Mouse (Mus musculus) heart, embryonic 12.5 days (tissue): Measurements from ENCODE around the gene Kif26a. TPM values are rescaled to one million over a fixed set of nuclear protein-coding genes. Genes with fewer than 3 reads are reported as not detected.
A peak's percentile ranks its signal among the peaks of the same experiment; 100 is the strongest.

Experiments used
- ATAC-seq: fragments of 200-750 bp; cut with Nextera tagmentation; 2 replicates; pipeline ENCODE4 v1.8.0; 2017; ENCODE audit warnings: moderate TSS enrichment, moderate library complexity; ENCODE audit not compliant: insufficient number of reproducible peaks, low FRiP score
- H3K27ac ChIP-seq: fragments of 300-500 bp; sonication (generic); 2 replicates; pipeline ENCODE4 v1.5.1; 2016; ENCODE audit warnings: mild to moderate bottlenecking, moderate library complexity; ENCODE audit not compliant: poor library complexity, severe bottlenecking
- H3K27me3 ChIP-seq: fragments of 300-500 bp; sonication (generic); replicated peaks from 2 replicates; pipeline ENCODE4 v1.6.1; 2016; ENCODE audit warnings: mild to moderate bottlenecking, moderate library complexity
- H3K36me3 ChIP-seq: fragments of 300-500 bp; sonication (generic); 2 replicates; pipeline ENCODE4 v1.6.1; 2016; ENCODE audit warnings: mild to moderate bottlenecking, moderate library complexity
- H3K4me1 ChIP-seq: fragments of 300-500 bp; sonication (generic); replicated peaks from 2 replicates; pipeline ENCODE4 v1.6.1; 2016; ENCODE audit warnings: mild to moderate bottlenecking
- H3K4me2 ChIP-seq: fragments of 300-500 bp; sonication (generic); 2 replicates; pipeline ENCODE4 v1.6.1; 2016; ENCODE audit warnings: mild to moderate bottlenecking, moderate library complexity
- H3K4me3 ChIP-seq: fragments of 300-500 bp; sonication (generic); 2 replicates; pipeline ENCODE4 v1.5.1; 2016; ENCODE audit warnings: mild to moderate bottlenecking
- H3K9ac ChIP-seq: fragments of 300-500 bp; sonication (generic); 2 replicates; pipeline ENCODE4 v1.6.1; 2016; ENCODE audit warnings: mild to moderate bottlenecking, moderate library complexity
- H3K9me3 ChIP-seq: fragments of 300-500 bp; sonication (generic); replicated peaks from 2 replicates; pipeline ENCODE4 v1.6.1; 2016; ENCODE audit warnings: mild to moderate bottlenecking, moderate library complexity
- WGBS: fragments of 180-500 bp; shearing (Covaris S2); methylation state at CpG from one replicate; pipeline ENCODE4 v1.1.7; 2016; 5-methylcytosine and 5-hydroxymethylcytosine counted together
- microRNA counts: library from miRNA; unstranded; fragments of <30 nt; microRNA quantifications from one replicate; lab custom pipeline; 2017
- microRNA-seq: library from miRNA; unstranded; fragments of <30 nt; microRNA quantifications from one replicate; pipeline ENCODE4, GENCODE M21; 2017
- polyA plus RNA-seq: library from polyadenylated mRNA; unstranded; fragments of >200 nt; fragmentation: Nextera tagmentation; extraction: Ambion mirVana; gene quantifications from 2 replicates; pipeline ENCODE4 v1.2.1, GENCODE M21; 2016

Gene Kif26a
- polyA plus RNA-seq, 1 experiment from 2014 or later = 2.7 TPM

DNA sequence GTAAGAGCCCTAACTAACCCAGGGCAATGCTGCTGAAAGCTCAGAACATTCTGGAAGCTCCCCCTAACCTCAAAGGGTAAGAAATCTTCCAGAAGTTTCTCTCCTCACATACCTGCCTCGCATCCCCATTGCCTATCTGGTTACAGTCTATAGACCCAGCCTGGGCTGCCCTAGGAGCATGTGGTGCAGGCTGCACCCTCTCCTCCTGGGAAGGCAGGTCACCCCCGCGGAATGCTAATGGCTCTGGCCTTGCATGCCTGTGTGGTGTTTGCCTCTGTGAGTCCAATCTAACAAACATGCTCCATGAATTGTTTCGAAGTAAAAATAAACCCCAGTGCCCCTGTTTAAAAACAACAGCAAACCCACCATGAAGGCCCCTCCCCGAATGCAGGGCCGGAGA lies 75.3 kb downstream of the Kif26a start:
- Histone ChIP-seq H3K4me1 (peaks cover 57% of the 10 kb centered on the region), H3K4me2 (no peak overlapping the region), H3K9me3 (no peaks in the 10 kb centered on the region), H3K9ac (no peak overlapping the region), H3K27ac (no peak overlapping the region), H3K27me3 (peaks cover 12% of the 10 kb centered on the region; the same call in 1 of the 2 replicates), H3K4me3 (no peak overlapping the region), H3K36me3 (no peaks in the 10 kb centered on the region)
- 42% methylated on average over 6 of the region's 6 CpGs for WGBS
- no peak for ATAC-seq

DNA sequence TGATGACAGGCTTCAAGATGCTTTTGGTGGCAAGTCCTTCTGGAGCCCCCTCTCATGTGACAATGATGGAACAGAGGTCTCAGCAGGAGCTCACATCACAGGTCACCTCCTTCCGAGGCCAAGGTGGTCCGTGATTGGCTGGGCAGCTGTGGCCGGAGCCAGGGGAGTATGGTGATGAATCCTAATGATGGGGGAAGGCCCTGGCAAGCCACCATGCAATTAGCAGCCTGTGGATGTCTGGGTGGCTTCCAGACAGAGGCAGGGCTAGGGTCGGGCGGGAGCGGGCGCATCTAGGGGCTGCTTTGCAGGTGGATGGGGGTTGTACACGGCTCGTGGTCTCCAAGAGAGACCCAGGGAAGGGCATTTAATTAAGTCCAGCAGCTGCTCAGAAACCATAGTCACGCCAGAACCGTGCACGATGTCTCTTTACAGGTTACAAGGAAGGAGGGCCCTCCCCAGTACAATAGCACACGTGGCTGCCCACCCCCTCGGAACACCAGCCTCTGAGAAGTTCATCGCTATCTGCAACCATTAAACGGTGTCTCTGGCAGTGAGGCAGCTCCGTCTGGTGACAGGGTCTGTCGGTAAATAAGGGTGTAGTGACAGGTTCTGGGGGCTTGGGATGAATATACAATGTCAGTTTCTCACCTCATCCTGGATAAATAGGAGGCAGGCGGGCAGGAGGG lies 75.9 kb downstream of the Kif26a start:
- Histone ChIP-seq H3K9me3 (no peaks in the 10 kb centered on the region), H3K27me3 (peaks cover 12% of the 10 kb centered on the region; the same call in 1 of the 2 replicates), H3K4me2 (peak overlapping the region; percentile 20; the same call in 1 of the 2 replicates), H3K27ac (no peak overlapping the region), H3K36me3 (no peaks in the 10 kb centered on the region), H3K4me1 (peaks cover 54% of the 10 kb centered on the region), H3K9ac (no peak overlapping the region), H3K4me3 (no peak overlapping the region)
- 35% methylated on average over 19 of the region's 19 CpGs for WGBS
- ATAC-seq = no peak

DNA sequence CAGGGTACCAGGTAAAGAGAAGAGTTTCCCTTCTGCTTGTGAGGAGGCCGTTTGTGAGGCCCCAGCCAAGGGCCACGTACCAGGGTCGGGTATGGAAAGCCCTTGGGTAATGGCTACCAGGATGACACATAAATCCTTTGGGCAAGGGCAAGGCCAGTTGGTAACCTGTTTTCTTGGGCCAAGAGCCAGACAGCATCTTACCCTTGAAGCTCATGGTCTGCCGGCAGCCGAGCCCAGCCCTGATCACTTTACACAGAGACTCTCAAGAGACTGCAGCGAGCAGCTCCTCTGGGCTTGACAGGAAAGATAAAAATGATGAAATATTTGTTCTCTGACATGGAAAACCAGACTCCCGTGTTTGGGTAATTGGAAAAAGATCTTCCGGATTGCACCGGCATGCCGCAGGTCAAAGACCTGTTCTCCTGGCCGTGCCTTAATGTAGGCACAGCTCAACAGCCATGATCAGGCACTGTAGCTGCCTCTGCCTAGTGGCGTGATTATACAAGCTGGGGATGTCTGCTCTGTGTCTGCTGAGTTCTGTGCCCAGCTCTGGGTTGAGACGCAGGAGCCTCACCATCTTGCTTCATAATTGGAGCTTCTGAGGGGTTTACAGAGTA lies 77.8 kb downstream of the Kif26a start:
- Histone ChIP-seq H3K36me3 (no peaks in the 10 kb centered on the region), H3K27ac (no peak overlapping the region), H3K4me2 (no peak overlapping the region), H3K9me3 (no peaks in the 10 kb centered on the region), H3K4me1 (peaks cover 35% of the 10 kb centered on the region), H3K9ac (no peak overlapping the region), H3K27me3 (peaks cover 12% of the 10 kb centered on the region; the same call in 1 of the 2 replicates), H3K4me3 (no peak overlapping the region)
- 58% methylated on average over 13 of the region's 13 CpGs for WGBS
- no peak for ATAC-seq

DNA sequence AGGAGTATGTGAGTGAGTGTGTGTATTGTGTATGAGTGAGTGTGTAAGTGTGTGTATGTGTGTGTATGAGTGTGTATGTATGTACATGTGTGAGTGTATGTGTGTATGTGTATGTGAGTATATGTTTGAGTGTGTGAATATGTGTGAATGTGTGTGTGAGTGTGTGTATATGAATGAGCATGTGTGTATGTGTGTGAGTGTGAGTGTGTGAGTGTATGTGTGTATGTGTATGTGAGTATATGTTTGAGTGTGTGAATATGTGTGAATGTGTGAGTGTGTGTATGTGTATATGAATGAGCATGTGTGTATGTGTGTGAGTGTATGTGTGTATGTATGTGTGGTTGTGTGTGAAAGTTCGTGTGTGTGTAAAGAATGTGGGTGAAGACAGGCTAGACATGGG lies 80.2 kb downstream of the Kif26a start:
- Histone ChIP-seq H3K27ac (no peak overlapping the region), H3K9ac (no peak overlapping the region), H3K4me3 (no peak overlapping the region), H3K9me3 (no peaks in the 10 kb centered on the region), H3K36me3 (no peaks in the 10 kb centered on the region), H3K27me3 (peaks cover 11% of the 10 kb centered on the region; the same call in 1 of the 2 replicates), H3K4me1 (peaks cover 32% of the 10 kb centered on the region), H3K4me2 (no peak overlapping the region)
- ATAC-seq = no peak
- 75% methylated on average over 1 of the region's 1 CpGs for WGBS

DNA sequence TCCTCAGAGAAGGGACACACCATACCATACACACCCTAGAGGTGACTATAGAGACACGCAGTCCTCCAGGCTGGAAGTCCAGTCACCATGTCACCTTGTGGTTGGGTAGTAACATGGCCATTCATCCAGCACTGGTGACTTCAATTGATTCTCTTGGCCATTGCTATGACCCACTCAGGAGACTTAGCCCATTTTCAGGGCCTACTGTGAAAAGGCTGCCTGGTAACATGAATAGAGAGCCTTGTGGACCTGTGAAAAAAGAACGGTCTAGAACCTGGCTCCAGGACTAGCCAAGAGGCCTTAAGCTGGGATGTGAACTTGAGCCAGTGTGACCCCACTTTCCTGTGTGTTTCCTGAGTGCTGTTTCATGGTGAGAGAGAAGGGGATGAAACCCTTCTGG lies 80.6 kb downstream of the Kif26a start:
- H3K4me2 ChIP-seq = no peak overlapping the region
- H3K36me3 ChIP-seq = no peaks in the 10 kb centered on the region
- H3K4me3 ChIP-seq = no peak overlapping the region
- H3K9ac ChIP-seq = no peak overlapping the region
- H3K4me1 ChIP-seq = peaks cover 28% of the 10 kb centered on the region
- no peaks in the 10 kb centered on the region for H3K9me3 ChIP-seq
- ATAC-seq = no peak
- H3K27me3 ChIP-seq = peaks cover 7% of the 10 kb centered on the region; the same call in 1 of the 2 replicates
- 86% methylated on average over 2 of the region's 2 CpGs for WGBS
- no peak overlapping the region for H3K27ac ChIP-seq

DNA sequence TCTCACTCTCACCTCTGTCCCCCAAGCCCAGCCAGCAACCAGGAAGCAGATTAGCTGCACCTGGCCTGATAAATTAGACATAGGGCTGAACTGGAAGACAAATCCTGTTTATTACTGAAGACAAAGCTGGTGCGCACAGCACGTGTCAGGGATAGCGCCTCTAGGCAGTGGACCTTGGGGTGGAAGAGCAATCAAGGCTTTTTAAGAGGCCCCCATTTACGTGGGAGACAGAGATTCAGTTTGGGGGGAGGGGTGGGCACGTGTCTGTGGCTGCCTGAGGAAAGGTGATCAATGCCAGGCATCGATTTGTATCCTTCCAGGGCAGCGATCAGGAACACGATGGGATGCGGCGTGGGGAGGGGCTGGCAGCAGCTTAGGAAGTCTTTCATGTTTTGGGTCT lies 83.1 kb downstream of the Kif26a start:
- H3K27ac ChIP-seq = no peak overlapping the region
- no peaks in the 10 kb centered on the region for H3K27me3 ChIP-seq
- 69% methylated on average over 10 of the region's 10 CpGs for WGBS
- no peaks in the 10 kb centered on the region for H3K36me3 ChIP-seq
- H3K9me3 ChIP-seq = no peaks in the 10 kb centered on the region
- H3K4me2 ChIP-seq = no peak overlapping the region
- H3K4me3 ChIP-seq = no peak overlapping the region
- H3K4me1 ChIP-seq = peaks cover 19% of the 10 kb centered on the region
- no peak overlapping the region for H3K9ac ChIP-seq
- no peak for ATAC-seq

DNA sequence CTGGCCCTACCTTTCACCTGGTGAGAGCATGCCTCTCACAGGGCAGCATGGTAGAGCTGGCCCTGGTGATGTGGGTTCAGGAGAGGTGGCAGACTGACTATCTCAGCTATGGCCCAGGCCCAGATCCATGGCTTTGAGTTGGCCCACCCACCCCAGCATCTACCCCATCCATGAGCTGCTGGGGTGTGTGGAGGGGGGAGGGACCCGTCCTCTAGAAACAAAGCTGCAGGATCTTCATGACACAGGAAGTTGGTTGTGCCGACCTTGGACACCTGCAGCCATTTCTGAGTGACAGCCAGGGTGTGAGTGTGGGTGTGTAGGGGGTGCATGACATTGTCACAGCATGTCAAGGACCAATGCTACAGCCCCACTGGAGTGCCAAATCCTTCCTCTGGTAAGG lies 84.2 kb downstream of the Kif26a start:
- H3K4me1 ChIP-seq = peaks cover 14% of the 10 kb centered on the region
- no peaks in the 10 kb centered on the region for H3K9me3 ChIP-seq
- no peak overlapping the region for H3K9ac ChIP-seq
- 70% methylated on average over 2 of the region's 2 CpGs for WGBS
- no peaks in the 10 kb centered on the region for H3K36me3 ChIP-seq
- H3K4me2 ChIP-seq = no peak overlapping the region
- H3K27me3 ChIP-seq = 0 out of 2 replicates have a peak, but pooled peaks cover 3% of the 10 kb centered on the region
- H3K27ac ChIP-seq = no peak overlapping the region
- ATAC-seq = no peak
- H3K4me3 ChIP-seq = no peak overlapping the region

MicroRNAs within 50 kb of the gene (microRNA counts, 519-probe panel; counts per million panel counts)
- microRNA mmu-miR-203 (lab: Ali Mortazavi, UCI) = not detected

Small RNA genes within 50 kb of the gene (microRNA-seq; reads per million reads assigned to microRNA genes)
- gene Mir203 (360 reads per million, percentile 69 among the genes with 10 or more reads in this experiment), gene Mir3073a (not detected), gene Mir3073b (not detected)

Other genes with a start within 250 kb of the Kif26a start
- gene Ppp1r13b, start 238.1 kb upstream of the Kif26a start, polyA plus RNA-seq = 17.9 and 19.8 TPM in 2 replicates
- gene Atp5mpl, start 179.2 kb upstream of the Kif26a start, polyA plus RNA-seq = 1,412 and 1,427 TPM in 2 replicates
- gene Tdrd9, start 174.6 kb upstream of the Kif26a start, polyA plus RNA-seq = 0.14 and 0.37 TPM in 2 replicates
- 0.62 and 0.64 TPM in 2 replicates for gene Rd3l, start 164.9 kb upstream of the Kif26a start, polyA plus RNA-seq
- gene Aspg, start 39.5 kb upstream of the Kif26a start, polyA plus RNA-seq = 0.45 and 2.2 TPM in 2 replicates